Mouse (Mus musculus): ENCODE data around the gene Ephb6. TPM values are rescaled to one million over a fixed set of nuclear protein-coding genes. Genes with fewer than 3 reads are reported as not detected.

The Ephb6 gene
- total RNA-seq, 1 experiment from 2014 or later: 15.7 TPM

DNA sequence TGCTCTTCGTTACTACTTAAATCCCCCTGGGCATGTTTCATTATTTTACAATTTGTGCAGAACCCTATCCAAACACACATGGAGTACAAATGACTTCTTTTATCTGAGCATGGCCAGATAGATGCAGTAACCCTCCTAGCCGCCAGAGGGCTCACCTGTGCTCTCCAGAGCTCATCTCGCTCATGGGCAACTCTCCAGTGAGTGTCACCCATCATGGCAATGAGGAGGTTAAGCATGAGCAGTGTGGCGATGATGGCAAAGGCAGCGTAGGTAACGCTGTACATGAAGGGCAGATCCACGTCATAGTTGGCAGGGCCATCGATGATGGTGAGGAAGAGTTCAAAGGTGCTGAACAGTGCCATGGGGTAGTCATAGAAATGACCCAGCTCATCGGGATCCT lies 17.4 kb downstream of the Ephb6 start:
- DNase-seq: peak; percentile 19

DNA sequence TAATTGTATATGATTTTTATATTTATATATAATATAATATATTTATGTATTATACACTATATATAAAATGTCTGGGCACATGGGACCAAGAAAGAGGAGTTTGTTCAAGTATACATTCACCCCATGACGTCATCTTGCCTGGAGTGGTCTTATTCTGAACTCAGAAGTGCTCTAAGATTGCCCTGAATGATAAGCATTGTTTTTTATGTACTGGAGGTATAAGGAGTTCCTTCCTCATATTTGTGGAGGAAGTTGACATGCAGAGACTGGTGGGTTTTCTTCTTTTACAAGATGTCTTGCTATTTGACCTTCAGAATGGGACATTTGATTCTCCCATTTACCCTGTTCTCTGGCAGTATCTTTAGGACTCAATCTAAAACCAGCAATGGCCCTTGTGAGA lies 22.9 kb downstream of the Ephb6 start:
- no peak for DNase-seq

DNA sequence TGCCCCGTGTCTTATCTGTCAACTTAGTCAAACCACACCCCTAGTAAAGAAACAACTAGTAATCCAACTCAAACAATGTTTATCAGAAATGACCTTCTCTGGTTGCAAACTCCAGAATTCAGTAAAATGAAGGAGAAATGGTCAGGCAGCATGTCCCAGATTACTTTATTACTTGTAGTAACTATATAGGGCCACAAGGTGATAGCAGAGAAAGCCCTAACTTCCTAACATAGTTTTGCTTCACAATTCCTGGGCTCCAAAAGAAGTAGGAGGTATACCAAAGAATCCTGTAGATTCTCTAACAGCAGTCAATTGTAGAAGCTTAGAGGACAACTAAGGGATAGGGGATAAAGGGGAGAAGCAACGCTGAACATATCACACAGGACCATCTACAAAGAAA lies 25.5 kb downstream of the Ephb6 start:
- no peak for DNase-seq

DNA sequence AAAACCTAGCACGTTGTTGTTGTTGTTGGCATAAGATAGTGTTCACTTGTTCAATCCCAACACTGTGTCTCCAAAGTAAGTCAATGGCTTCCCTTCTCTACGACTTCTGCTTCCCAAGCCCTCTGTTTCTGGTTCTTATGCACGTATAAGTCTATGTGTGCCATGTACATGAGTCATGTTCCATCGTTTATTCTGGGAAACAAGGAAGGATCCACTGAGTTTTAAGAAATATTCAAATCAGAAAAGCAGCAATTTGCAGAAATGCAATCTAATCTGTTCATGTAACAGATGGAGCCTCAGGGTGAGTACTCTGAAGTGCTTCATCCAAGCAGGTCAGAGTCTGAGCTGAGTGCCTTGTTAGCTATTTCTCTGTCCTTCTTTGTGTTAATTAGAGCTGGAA lies 26.3 kb downstream of the Ephb6 start:
- no peak for DNase-seq

DNA sequence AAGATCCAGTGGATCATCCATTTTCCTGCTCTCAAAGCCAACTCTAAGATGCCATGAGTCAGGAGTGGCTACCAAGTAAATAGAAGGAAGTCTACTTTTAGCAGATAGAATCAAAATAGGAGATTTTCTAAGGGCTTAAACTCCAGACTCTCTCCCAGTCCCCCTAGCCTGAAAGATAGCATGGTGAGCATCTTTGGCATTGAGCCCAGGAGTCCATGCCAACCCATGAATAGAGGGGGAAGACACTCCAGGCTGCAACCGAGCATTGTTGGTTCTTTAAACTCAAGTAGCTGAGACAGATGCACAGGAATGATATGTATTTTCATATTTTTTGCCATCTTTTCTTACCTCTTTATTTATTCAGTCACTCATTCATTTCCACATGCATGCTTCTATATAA lies 29.9 kb downstream of the Ephb6 start:
- DNase-seq: no peak

DNA sequence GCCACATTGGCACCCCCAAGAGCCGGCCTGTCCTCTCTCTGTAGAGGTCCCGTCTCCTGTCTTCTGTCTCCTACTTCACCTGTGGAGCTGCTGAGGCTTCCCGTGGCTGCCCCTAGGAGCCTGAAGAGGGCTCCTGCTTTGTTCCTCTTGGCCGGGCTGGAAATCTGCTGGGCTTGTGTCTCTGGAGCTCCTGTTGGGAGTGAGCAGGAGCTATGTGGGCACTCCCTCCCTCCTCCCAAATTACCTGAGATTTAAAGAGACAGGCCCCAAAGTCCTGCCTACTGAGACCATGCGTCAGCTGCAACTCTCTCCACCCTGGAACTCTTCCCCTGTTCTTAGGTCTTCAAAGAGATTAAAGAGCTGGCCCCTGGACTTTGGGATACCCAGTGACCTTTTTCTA lies 30.9 kb downstream of the Ephb6 start, which contains the start of gene Trpv6:
TSS of gene Trpv6 (minus strand) at position 228 of the 400 bp plus-strand sequence.
- no peak for DNase-seq

DNA sequence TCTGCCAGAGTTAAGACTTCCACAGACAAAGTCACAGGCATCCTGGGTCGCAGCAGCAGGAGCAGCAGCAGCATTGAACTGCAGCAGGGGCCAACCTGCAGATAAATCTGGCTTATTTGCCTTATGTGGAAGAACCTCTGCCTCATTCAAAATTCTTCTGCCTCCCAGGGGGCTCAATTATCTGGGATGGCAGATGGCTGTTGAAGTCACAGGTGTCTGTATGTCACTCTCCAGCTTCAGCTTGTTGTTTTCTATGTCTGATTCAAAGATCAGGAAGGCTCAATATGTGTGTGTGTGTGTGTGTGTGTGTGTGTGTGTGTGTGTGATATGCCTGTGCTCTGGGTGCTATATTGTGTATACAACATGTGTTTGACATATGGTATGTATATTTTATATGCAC lies 32.1 kb downstream of the Ephb6 start:
- DNase-seq: no peak

DNA sequence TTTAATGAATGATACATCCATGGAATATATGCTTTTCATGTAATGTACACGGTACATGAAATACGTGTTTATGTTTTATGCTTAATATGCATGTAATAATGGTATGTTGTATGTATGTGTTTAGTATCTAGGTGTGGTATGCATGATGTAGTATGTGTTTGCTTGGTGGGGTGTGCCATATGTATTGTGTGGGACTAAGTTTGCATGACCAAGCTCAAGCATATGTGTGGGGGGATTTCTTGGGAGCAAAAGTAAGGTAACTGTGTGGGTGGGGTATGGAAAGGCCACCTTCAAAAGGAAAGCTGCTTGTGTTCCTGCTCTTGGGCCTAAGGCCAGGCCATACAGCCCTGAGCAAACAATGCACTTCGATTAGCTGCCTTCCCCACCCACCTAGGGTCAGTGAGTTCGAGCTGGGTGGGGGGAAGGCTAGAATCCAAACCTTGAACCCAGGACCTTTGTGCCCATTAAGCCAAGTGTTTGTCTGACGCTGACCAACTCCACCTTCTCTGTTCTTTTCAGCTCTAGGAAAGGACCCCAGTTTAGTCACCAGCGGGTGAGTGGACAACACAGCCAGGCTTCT lies 32.7 kb downstream of the Ephb6 start:
- DNase-seq: no peak

DNA sequence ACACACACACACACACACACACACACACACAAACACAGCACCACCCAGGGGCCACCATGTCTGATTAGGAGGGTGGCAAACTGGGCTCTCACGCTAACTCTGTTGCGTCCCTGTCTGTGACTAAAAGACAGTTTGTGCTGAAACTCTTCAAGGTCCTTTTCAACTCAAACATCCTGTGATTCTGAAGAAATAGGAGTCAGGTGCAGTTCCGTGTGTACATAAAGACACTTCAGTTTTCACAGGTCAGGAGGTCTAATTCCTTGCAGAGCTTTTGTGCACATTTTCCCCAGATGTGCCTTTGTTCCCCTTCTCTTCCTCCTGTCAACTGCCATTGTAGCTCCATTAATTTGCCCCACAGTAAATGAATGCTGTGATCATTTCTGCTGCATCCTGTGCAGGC lies 35.2 kb downstream of the Ephb6 start:
- no peak for DNase-seq

DNA sequence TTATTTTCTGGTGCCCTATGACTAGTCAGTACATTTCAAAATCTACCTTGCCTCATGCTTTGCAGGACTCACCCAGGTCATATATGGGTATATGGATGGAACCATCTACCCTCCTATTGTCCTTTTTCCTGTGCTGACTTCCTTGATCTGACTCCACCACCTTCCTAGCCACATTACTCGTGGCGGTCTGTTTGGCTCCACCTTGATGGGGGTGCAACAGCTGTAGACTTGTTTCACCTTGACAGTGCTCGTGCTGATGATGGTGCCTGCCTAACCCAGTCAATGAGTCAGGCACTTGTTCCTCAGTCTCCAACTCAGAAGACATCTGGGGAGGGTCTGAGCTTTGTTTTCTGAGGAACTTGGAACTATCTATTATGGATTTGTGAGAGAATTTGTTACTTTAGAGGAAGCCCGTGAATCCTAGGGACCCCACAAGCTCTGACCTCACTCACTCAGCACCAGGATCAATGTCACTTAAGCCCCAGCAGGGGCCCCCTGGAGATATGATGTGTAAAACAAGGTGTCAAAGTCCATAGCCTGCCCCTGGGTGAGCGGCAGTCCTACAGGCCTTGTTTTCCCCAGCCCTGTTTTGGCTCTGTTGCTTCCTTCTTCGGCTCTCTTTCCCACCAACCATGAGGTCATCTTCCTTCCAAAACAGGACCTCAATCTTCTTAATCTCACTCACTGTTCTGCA lies 36.0 kb downstream of the Ephb6 start:
- no peak for DNase-seq

DNA sequence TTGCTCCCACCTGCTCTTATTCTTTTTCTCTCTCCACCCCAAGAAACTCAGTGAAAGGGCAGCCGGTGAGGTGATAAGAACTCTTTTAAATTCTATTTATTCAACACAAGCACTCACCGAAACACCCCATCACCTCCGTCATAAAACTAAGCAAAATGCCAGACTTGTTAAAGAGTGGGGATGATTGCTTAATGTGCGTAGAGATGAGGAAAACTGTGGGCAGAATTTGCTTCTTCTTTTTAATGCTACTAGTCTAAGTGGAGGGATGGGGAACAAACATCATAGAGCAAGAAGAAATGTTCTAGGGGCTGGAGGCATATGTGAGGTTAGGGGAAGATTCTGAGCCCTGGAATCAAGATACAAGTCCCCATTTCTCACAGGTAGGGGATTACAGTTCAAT lies 37.5 kb downstream of the Ephb6 start:
- DNase-seq: no peak

DNA sequence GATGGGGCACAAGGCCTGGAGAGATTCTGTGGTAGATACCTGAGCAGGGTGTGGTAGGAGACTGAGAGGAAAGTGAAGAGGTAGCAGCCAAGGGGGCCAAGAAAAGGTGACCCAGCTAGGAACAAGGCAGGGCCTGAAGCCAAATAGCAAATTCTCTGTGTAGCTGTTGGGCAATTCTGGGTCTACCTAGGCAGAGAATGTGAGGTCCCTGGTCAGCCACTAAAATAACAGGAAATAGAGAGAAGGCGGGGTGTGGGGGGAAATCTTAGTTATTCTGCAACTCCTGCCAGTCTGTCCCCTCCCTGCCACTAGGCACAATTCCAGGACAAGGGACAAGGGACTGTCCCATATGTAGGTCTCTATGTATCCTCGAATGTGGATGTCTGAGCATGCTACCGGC lies 37.9 kb downstream of the Ephb6 start:
- no peak for DNase-seq

DNA sequence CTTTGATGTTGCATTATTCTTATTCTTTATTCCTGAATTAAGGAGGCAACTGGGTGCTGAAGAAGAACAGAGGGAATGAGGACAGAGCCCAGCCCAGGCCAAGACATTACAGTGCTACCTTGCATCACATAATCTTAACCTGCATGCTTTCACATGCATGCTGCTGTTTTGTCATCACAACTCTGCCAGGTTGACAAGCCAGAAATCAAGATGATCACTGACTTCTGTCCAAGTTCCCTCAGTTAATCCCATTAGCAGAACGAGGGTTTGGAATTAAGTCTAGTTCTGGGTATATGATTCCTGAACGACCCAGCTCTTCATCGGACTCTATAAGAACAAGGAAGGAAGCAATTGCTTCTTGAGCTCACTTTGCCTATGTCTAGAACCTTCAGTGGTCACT lies 40.9 kb downstream of the Ephb6 start:
- DNase-seq: no peak

DNA sequence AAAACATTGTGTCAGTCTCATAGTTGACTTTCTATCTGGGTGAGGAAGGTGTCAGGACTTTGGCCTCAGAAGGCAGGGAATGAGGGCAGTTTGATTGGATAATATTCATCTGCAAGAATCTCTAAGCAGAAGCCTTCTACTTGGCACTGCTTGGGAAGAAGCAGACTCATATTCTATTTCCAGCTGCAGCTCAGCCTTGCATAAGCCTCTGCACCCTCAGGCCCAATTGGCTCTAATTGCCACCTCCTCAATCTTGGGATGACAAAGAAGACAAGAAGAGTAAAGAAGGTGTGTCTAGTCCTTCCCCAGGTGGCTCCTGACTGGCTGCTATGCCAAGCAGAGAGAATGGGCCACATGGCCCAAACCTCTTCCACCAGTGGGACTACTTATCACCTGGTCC lies 41.4 kb downstream of the Ephb6 start:
- no peak for DNase-seq

DNA sequence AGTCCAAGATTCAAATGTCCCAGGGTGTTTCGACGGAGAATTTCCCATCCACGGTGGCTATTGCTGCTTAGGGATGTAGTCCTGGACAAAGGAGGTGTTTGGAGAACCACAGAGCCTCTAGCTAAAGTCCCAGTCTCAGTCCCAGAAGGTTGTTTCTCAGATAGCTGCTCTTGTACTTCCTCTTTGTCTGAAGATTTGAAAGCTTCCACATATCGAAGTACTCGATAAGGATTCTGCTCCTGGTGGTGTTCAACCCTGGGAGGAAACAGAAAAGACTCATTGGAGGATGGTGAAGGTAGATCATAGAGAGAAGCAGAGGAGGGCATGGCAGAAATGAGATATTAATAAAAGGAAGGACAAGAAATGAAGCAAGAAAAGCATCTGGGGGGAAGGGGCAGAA lies 47.9 kb downstream of the Ephb6 start:
- no peak for DNase-seq

DNA sequence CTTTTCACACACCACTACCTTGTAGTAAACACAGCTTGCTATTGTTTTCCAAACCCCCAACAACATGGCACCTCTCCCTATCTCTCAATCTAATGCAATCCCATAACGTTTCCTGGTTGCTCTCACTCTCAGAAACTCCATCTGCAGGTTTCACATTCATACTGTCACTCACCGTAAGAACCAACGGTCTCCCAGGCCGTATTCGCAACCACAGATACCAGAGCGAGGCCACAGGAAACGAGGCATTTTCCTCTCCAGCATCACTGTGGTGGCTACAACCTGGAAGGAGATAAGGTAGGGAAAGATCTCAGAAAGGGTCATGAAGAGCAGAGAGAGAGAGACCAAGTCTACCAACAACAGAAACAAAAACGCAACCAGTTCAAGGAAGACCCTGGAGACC lies 49.4 kb downstream of the Ephb6 start:
- no peak for DNase-seq

DNA sequence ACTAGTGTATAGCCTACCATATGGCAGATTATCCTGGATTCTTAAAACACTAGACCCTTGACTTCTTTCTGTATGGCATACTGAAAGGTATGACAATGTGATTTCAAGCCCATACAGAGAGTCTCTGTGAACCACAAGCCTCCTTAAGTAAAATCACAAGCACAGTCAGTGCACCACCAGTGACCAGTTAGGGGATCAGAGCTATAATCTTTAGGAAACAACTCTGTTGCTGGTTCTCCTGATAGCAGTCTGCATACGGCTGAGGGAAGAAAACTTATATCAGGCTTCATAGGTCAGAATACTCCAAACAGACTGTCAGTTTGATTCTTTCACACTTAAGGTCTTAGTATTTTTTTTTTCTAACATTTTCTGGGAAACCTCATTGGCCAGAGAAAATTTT lies 53.2 kb downstream of the Ephb6 start:
- DNase-seq: no peak

DNA sequence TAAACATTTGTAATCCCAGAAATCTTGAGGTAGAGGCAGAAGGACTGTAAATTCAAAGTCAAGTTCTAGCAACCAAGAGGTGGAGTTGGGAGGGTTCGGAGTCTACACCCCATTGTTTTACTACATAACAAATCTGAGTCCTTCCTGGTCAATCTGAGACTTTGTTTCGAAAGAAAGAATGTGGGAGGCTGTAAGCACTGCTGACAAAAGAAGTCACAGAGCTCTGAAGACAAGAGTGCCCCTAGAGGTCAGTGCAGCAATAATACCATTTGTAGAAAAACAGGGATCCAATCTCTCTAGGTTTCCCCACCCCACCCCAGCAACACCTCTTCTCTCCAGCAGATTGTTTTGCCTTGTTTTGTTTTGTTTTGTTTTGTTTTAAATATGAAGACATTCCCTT lies 57.0 kb downstream of the Ephb6 start:
- DNase-seq: peak; percentile 6

Other genes with a start within 250 kb of the Ephb6 start
- gene Prss3, start 227.8 kb upstream of the Ephb6 start, total RNA-seq (2021): not detected in 2 replicates
- not detected in 2 replicates for gene Gm5771, start 213.1 kb upstream of the Ephb6 start, total RNA-seq (2021)
- not detected in 2 replicates for gene Gm10334, start 159.3 kb upstream of the Ephb6 start, total RNA-seq (2021)
- not detected in 2 replicates for gene Prss1, start 146.6 kb upstream of the Ephb6 start, total RNA-seq (2021)
- 0.44 TPM in 1 of 2 replicates, not detected in the other for gene Prss2, start 83.7 kb upstream of the Ephb6 start, total RNA-seq (2021)
- not detected in 2 replicates for gene Trpv6, start 30.9 kb downstream of the Ephb6 start, total RNA-seq (2021)
- gene Trpv5, start 75.3 kb downstream of the Ephb6 start, total RNA-seq (2021): not detected in 2 replicates
- not detected in 2 replicates for gene Llcfc1, start 78.9 kb downstream of the Ephb6 start, total RNA-seq (2021)
- gene Kel, start 98.9 kb downstream of the Ephb6 start, total RNA-seq (2021): 2.0 and 8.0 TPM in 2 replicates
- gene Olfr459, start 169.7 kb downstream of the Ephb6 start, total RNA-seq (2021): not detected in 2 replicates
- gene Pip, start 242.1 kb downstream of the Ephb6 start, total RNA-seq (2021): not detected in 2 replicates
- not detected in 2 replicates for gene Sval2, start 247.5 kb downstream of the Ephb6 start, total RNA-seq (2021)